ENCODE assay signal across 9 mouse cellular contexts in the genomic region with DNA sequence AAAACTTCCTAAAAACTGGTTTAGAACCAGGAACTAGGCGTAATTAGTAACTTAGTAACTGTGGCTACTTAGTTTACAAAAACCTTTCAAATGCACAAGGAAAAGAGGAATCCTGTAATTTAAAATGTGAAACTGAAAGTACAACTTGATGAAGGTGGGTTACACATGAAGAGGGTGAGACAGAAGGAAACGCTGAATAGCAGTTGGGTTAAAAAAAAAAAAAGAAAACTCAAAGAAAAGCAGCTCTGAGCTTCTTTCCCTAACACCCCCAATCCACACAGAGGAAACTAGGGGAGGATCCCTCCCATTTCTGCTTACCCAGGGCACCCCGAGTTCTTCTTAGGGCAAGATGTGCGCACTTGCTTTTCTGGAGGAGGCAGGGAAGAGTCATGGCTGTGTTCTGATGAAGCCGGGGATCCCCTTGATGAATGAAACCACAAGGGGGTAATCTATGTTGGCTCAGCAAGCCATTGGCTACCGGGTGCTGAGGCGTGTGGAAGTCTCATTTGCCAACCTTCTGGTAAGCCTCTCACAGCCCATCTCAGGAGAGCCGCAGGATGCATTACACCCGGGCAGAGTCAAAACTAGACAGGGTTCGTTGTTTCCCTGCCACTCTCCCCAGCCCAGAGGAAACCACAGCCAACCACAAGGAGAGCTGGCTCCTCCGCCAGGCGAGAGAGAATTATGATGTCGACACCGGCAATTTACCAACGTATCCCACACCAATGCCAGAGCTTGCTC.
A peak's percentile ranks its signal among the peaks of the same experiment; 100 is the strongest.
DNase-seq lines count a peak whose midpoint lies in the region; ATAC-seq and TF ChIP-seq lines count a peak whose summit lies in the region.
"Had no signal": no experiment of that assay in that cellular context is flagged by ENCODE, and none has a peak within 500 bp of the region (broad histone marks: within the 10 kb centered on the region; RNA-seq: fewer than 3 reads in every experiment).

No protein-coding gene starts in this region.

- peaks cover 44% of the 10 kb centered on the region for H3K36me3 ChIP-seq in C2C12 (ENCODE audit: control insufficient read depth, insufficient read depth)
- H3K36me3 ChIP-seq in forebrain, embryonic 10.5 days (replicated peaks): no peaks in the 10 kb centered on the region

- peak; percentile 23 for TF ChIP-seq POLR2A in embryonic fibroblast, embryonic 13.5 days (IDR thresholded peaks at IDR 0.05; ENCODE audit: low read depth, low read length)

- TF ChIP-seq CTCF in C2C12 (IDR thresholded peaks at IDR 0.05; ENCODE audit: control insufficient read depth, insufficient read depth, insufficient read length): no peak
- TF ChIP-seq CTCF in embryonic fibroblast, embryonic 13.5 days (IDR thresholded peaks at IDR 0.05; ENCODE audit: borderline replicate concordance, insufficient read depth, low read length): no peak

- DNase-seq in 3134 (ENCODE audit: extremely low read depth, insufficient read length, low spot score): peak; percentile 85
- no peak for DNase-seq in right cerebral cortex, postnatal 10 days (ENCODE audit: low spot score in 2 of 2)
- no peak for DNase-seq in layer of hippocampus, postnatal 25 days (ENCODE audit: extremely low spot score in 1 of 2, low spot score in 1 of 2)
- DNase-seq in forebrain, embryonic 10.5 days (ENCODE audit: extremely low spot score, low spot score): no peak
- DNase-seq in layer of hippocampus, postnatal 14 days (ENCODE audit: low spot score in 2 of 2): no peak
- DNase-seq: kidney, postnatal 4 days had no signal

- H3K27ac ChIP-seq in embryonic fibroblast, embryonic 13.5 days (ENCODE audit: insufficient read depth, low read length): peak overlapping the region; percentile 100
- H3K27ac ChIP-seq in forebrain, embryonic 10.5 days: no peak overlapping the region

- H3ac ChIP-seq in C2C12 (ENCODE audit: control insufficient read depth, insufficient read length, low read depth): peak overlapping the region; percentile 43

- H3K4me3 ChIP-seq in C2C12 (ENCODE audit: insufficient read depth, poor library complexity, severe bottlenecking): peak overlapping the region; percentile 53
- H3K4me3 ChIP-seq in embryonic fibroblast, embryonic 13.5 days (ENCODE audit: insufficient read depth, low read length): peak overlapping the region; percentile 30; the same call in 1 of the 2 replicates
- no peak overlapping the region for H3K4me3 ChIP-seq in forebrain, embryonic 10.5 days

- H3K4me1 ChIP-seq in embryonic fibroblast, embryonic 13.5 days (ENCODE audit: control insufficient read depth, insufficient read depth, low read length): peaks cover 3% of the 10 kb centered on the region; the same call in 1 of the 2 replicates
- H3K4me1 ChIP-seq in forebrain, embryonic 10.5 days: peaks cover 4% of the 10 kb centered on the region

- no peaks in the 10 kb centered on the region for H3K27me3 ChIP-seq in C2C12 (ENCODE audit: control insufficient read depth, insufficient read depth, insufficient read length)
- H3K27me3 ChIP-seq in forebrain, embryonic 10.5 days (ENCODE audit: poor library complexity, severe bottlenecking): no peaks in the 10 kb centered on the region

- H3K79me2 ChIP-seq in C2C12 (ENCODE audit: control insufficient read depth, insufficient read depth): peaks cover 89% of the 10 kb centered on the region

- WGBS in forebrain, embryonic 10.5 days: 90% methylated on average over 15 of the region's 15 CpGs

- H3K79me3 ChIP-seq in C2C12 (ENCODE audit: low read depth): peaks cover 55% of the 10 kb centered on the region

- peak; percentile 63 for ATAC-seq in megakaryocyte, adult 5-6 weeks (ENCODE audit: poor library complexity, severe bottlenecking)

- no peaks in the 10 kb centered on the region for H3K9me3 ChIP-seq in forebrain, embryonic 10.5 days

TF ChIP-seq in C2C12, 6 proteins besides CTCF, POLR2A, EP300 and RAD21:
- peak; percentile 58 for TF ChIP-seq CEBPB (IDR thresholded peaks at IDR 0.05; ENCODE audit: low read depth)
- no peak for TF ChIP-seq FOSL1 (IDR thresholded peaks at IDR 0.05; ENCODE audit: insufficient read depth, low read length, poor library complexity, severe bottlenecking)
- TF ChIP-seq MYOD1 (IDR thresholded peaks at IDR 0.05; ENCODE audit: control insufficient read depth, insufficient read length, low read depth): no peak
TF ChIP-seq in C2C12: peak in this region for 1.
